In the genomic region with DNA sequence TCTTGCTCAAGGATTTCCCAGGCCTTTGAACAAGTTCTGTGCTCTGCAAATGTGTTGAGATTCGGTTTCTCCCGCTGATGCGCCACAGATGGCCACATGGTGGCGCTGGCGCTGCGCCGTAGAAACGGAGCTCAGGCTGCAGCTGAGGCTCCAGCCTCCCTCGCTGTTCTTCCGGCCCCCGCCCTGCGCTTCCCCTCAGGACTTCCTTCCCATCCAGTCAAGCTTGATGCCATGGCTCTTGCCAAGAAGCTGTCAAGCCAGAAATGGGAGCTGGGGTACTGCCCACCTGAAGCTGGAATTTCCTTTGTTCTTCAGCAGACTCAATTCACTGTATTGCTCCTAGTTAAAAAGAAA, we compare ENCODE assay signal across 9 mouse cellular contexts.
DNase-seq lines count a peak whose midpoint lies in the region; ATAC-seq and TF ChIP-seq lines count a peak whose summit lies in the region.
"Had no signal": no experiment of that assay in that cellular context is flagged by ENCODE, and none has a peak within 500 bp of the region (broad histone marks: within the 10 kb centered on the region; RNA-seq: fewer than 3 reads in every experiment).

No protein-coding gene starts in this region.

- DNase-seq in spleen, adult 18-20 months: peak; percentile 13 to 29
- no peak for DNase-seq in spleen, adult 12 weeks (ENCODE audit: low spot score)
- peak; percentile 84 for DNase-seq in neural tube, embryonic 10.5 days (ENCODE audit: extremely low spot score, low spot score)
- DNase-seq in telencephalon, adult 2 months (ENCODE audit: low read depth, low spot score): peak; percentile 60

- ATAC-seq in heart, embryonic 12.5 days (ENCODE audit: insufficient number of reproducible peaks, low FRiP score): peak; percentile 86
- peak; percentile 96 for ATAC-seq in kidney, embryonic 16.5 days (ENCODE audit: low FRiP score, low TSS enrichment)
- peak; percentile 80 for ATAC-seq in limb, embryonic 15.5 days (ENCODE audit: insufficient number of reproducible peaks, low FRiP score, low TSS enrichment, low read depth)

- H3K27ac ChIP-seq in embryonic fibroblast, embryonic 13.5 days (ENCODE audit: insufficient read depth, low read length): no peak overlapping the region
- no peak overlapping the region for H3K27ac ChIP-seq in heart, embryonic 12.5 days (ENCODE audit: poor library complexity, severe bottlenecking)
- H3K27ac ChIP-seq in kidney, embryonic 16.5 days (ENCODE audit: low read length): peak overlapping the region; percentile 70
- peak overlapping the region; percentile 71; the same call in 1 of the 2 replicates for H3K27ac ChIP-seq in limb, embryonic 15.5 days

- H3K9me3 ChIP-seq in heart, embryonic 12.5 days (replicated peaks): no peaks in the 10 kb centered on the region
- no peaks in the 10 kb centered on the region for H3K9me3 ChIP-seq in kidney, embryonic 16.5 days (ENCODE audit: low read length)
- H3K9me3 ChIP-seq in limb, embryonic 15.5 days: no peaks in the 10 kb centered on the region

- under 1% methylated on average over 12 of the region's 12 CpGs for WGBS in heart, embryonic 12.5 days
- WGBS in kidney, embryonic 16.5 days: 1% methylated on average over 12 of the region's 12 CpGs
- WGBS in limb, embryonic 15.5 days: 0% methylated on average over 12 of the region's 12 CpGs

- no peaks in the 10 kb centered on the region for H3K36me3 ChIP-seq in heart, embryonic 12.5 days
- no peaks in the 10 kb centered on the region for H3K36me3 ChIP-seq in kidney, embryonic 16.5 days (ENCODE audit: insufficient read depth, low read length)
- no peaks in the 10 kb centered on the region for H3K36me3 ChIP-seq in limb, embryonic 15.5 days

- H3K27me3 ChIP-seq in heart, embryonic 12.5 days (replicated peaks): no peaks in the 10 kb centered on the region
- H3K27me3 ChIP-seq in kidney, embryonic 16.5 days (ENCODE audit: insufficient read depth, low read length): no peaks in the 10 kb centered on the region
- H3K27me3 ChIP-seq in limb, embryonic 15.5 days: no peaks in the 10 kb centered on the region; the same call in 1 of the 2 replicates
- H3K27me3 ChIP-seq: CH12.LX had no signal

- TF ChIP-seq POLR2A in embryonic fibroblast, embryonic 13.5 days (IDR thresholded peaks at IDR 0.05; ENCODE audit: low read depth, low read length): no peak

- peak; percentile 99 for TF ChIP-seq CTCF in embryonic fibroblast, embryonic 13.5 days (IDR thresholded peaks at IDR 0.05; ENCODE audit: borderline replicate concordance, insufficient read depth, low read length)

- no peak overlapping the region for H3K9ac ChIP-seq in heart, embryonic 12.5 days
- H3K9ac ChIP-seq in kidney, embryonic 16.5 days (replicated peaks; ENCODE audit: low read length): no peak overlapping the region
- no peak overlapping the region for H3K9ac ChIP-seq in limb, embryonic 15.5 days

- no peaks in the 10 kb centered on the region for H3K4me1 ChIP-seq in embryonic fibroblast, embryonic 13.5 days (ENCODE audit: control insufficient read depth, insufficient read depth, low read length)
- H3K4me1 ChIP-seq in heart, embryonic 12.5 days (replicated peaks): no peaks in the 10 kb centered on the region
- peaks cover 15% of the 10 kb centered on the region for H3K4me1 ChIP-seq in kidney, embryonic 16.5 days (ENCODE audit: insufficient read depth, low read length)
- peaks cover 7% of the 10 kb centered on the region for H3K4me1 ChIP-seq in limb, embryonic 15.5 days

- H3K4me3 ChIP-seq in embryonic fibroblast, embryonic 13.5 days (ENCODE audit: insufficient read depth, low read length): no peak overlapping the region
- H3K4me3 ChIP-seq in heart, embryonic 12.5 days: no peak overlapping the region
- H3K4me3 ChIP-seq in kidney, embryonic 16.5 days (ENCODE audit: low read length): no peak overlapping the region
- no peak overlapping the region for H3K4me3 ChIP-seq in limb, embryonic 15.5 days

- H3K4me2 ChIP-seq in heart, embryonic 12.5 days: no peak overlapping the region
- no peak overlapping the region for H3K4me2 ChIP-seq in kidney, embryonic 16.5 days (replicated peaks; ENCODE audit: low read depth, low read length)
- H3K4me2 ChIP-seq in limb, embryonic 15.5 days: no peak overlapping the region

Comparison
In these comparisons a context has a peak if more than half of its experiments do, and no peak if none do; other contexts are left out.
1. H3K27ac ChIP-seq: peak in kidney, embryonic 16.5 days (single experiment) and limb, embryonic 15.5 days (single experiment); none in embryonic fibroblast, embryonic 13.5 days (single experiment) and heart, embryonic 12.5 days (single experiment).
2. Peak in every context shown above with its lines, with median percentiles within 50 percentile points of each other: ATAC-seq.